Mouse (Mus musculus) limb, embryonic 13.5 days (tissue): ENCODE measurements at regions not wholly inside any gene's neighbourhood (a gene's known extent, or its start where the extent isn't known, plus 50 kb on each side); places are given as distances from the start of the nearest gene placed in this dataset.

Experiments used
- ATAC-seq: fragments of 200-750 bp; cut with Nextera tagmentation; 2 replicates; pipeline ENCODE4 v1.8.0; 2017; ENCODE audit warnings: low read depth, moderate number of reproducible peaks, moderate TSS enrichment; ENCODE audit not compliant: low FRiP score
- H3K27ac ChIP-seq: fragments of 300-500 bp; sonication (generic); 2 replicates; pipeline ENCODE4 v1.5.1; 2015; ENCODE audit warnings: inconsistent platforms, mild to moderate bottlenecking, moderate library complexity
- H3K27me3 ChIP-seq: fragments of 300-500 bp; sonication (generic); 2 replicates; pipeline ENCODE4 v1.6.1; 2015; ENCODE audit warnings: mild to moderate bottlenecking, inconsistent platforms
- H3K36me3 ChIP-seq: fragments of 300-500 bp; sonication (generic); 2 replicates; pipeline ENCODE4 v1.6.1; 2015; ENCODE audit warnings: inconsistent platforms, mild to moderate bottlenecking, moderate library complexity
- H3K4me1 ChIP-seq: fragments of 300-500 bp; sonication (generic); 2 replicates; pipeline ENCODE4 v1.6.1; 2015; ENCODE audit warnings: inconsistent platforms
- H3K4me2 ChIP-seq: fragments of 300-500 bp; sonication (generic); replicated peaks from 2 replicates; pipeline ENCODE4 v1.6.1; 2015; ENCODE audit warnings: inconsistent platforms, mild to moderate bottlenecking, moderate library complexity
- H3K4me3 ChIP-seq: fragments of 300-500 bp; sonication (generic); 2 replicates; pipeline ENCODE4 v1.5.1; 2015; ENCODE audit warnings: moderate library complexity, mild to moderate bottlenecking, inconsistent platforms
- H3K9ac ChIP-seq: fragments of 300-500 bp; sonication (generic); 2 replicates; pipeline ENCODE4 v1.6.1; 2015; ENCODE audit warnings: mild to moderate bottlenecking, inconsistent platforms
- H3K9me3 ChIP-seq: fragments of 300-500 bp; sonication (generic); 2 replicates; pipeline ENCODE4 v1.6.1; 2016; ENCODE audit warnings: inconsistent platforms
- WGBS: fragments of 180-500 bp; shearing (Covaris S2); methylation state at CpG from one replicate; pipeline ENCODE4 v1.1.7; 2015; 5-methylcytosine and 5-hydroxymethylcytosine counted together

GRCm38 (mm10) chrX:61119499-61119898, 65.9 kb downstream of the Cdr1 start:
- Histone ChIP-seq H3K4me1 (no peaks in the 10 kb centered on the region), H3K4me2 (peak overlapping the region; percentile 34; the same call in 1 of the 2 replicates), H3K27me3 (no peaks in the 10 kb centered on the region), H3K9me3 (no peaks in the 10 kb centered on the region), H3K36me3 (no peaks in the 10 kb centered on the region), H3K27ac (no peak overlapping the region), H3K9ac (no peak overlapping the region), H3K4me3 (no peak overlapping the region)
- peak; percentile 76; the same call in 1 of the 2 replicates for ATAC-seq
- WGBS = 22% methylated on average over 6 of the region's 6 CpGs

- WGBS = 84% methylated on average over 4 of the region's 4 CpGs
- Histone ChIP-seq H3K27me3 (no peaks in the 10 kb centered on the region), H3K36me3 (no peaks in the 10 kb centered on the region), H3K9ac (no peak overlapping the region), H3K27ac (no peak overlapping the region), H3K4me3 (no peak overlapping the region), H3K4me2 (no peak overlapping the region), H3K9me3 (no peaks in the 10 kb centered on the region), H3K4me1 (no peaks in the 10 kb centered on the region)
- no peak for ATAC-seq
Observed at GRCm38 (mm10) chrX:61117368-61117767, 68.0 kb downstream of the Cdr1 start.

GRCm38 (mm10) chrX:61116010-61116447, 69.3 kb downstream of the Cdr1 start:
- WGBS = 25% methylated on average over 10 of the region's 10 CpGs
- peak overlapping the region; percentile 40 for H3K4me2 ChIP-seq
- H3K9ac ChIP-seq = no peak overlapping the region
- H3K36me3 ChIP-seq = no peaks in the 10 kb centered on the region
- H3K4me3 ChIP-seq = peak overlapping the region; percentile 32
- no peak for ATAC-seq
- no peak overlapping the region for H3K27ac ChIP-seq
- H3K4me1 ChIP-seq = no peaks in the 10 kb centered on the region
- no peaks in the 10 kb centered on the region for H3K9me3 ChIP-seq
- H3K27me3 ChIP-seq = no peaks in the 10 kb centered on the region
